Mouse (Mus musculus): ENCODE results near the gene Gm49333.

DNA sequence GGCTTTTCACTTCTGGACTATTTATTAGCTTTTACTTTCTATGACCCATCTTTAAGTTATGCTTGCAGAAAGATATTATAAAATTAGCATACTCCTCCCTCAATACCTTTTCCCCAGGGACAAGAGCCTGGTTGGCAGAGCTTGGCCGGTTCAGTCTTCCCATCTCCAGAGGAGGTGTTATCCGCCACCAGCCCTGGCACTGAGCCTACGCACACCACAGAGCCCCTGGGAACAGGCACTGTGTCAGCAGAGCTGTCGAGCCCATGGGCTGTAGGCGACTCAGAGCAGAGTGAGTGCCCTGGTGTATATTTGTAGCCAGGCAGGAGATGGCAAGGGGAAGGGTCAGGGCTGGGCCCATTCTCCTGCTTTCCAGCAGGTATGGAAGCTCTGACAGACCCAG, 10.9 kb upstream of the Gm49333 start:
- TF ChIP-seq CTCF (IDR thresholded peaks at IDR 0.05; ENCODE audit: extremely low read depth, insufficient read depth, low read length) = no peak
- no peak for TF ChIP-seq POLR2A (IDR thresholded peaks at IDR 0.05; ENCODE audit: extremely low read depth, insufficient read depth, low read length)
